Mouse (Mus musculus) CH12.LX (cell line): ENCODE measurements around the gene Dnajc8.

ENCODE experiments used
- BHLHE40 ChIP-seq: IDR thresholded peaks from 2 replicates; pipeline ENCODE4 v1.6.1; 2011; ENCODE audit warnings: mild to moderate bottlenecking, low read depth, low read length, improper control_type of control experiment
- CTCF ChIP-seq, 2 experiments: IDR thresholded peaks in 1 of 2; conservative IDR thresholded peaks in 1 of 2; 2 replicates each; pipeline ENCODE4 v1.5.1; 2011 to 2012; ENCODE audit warnings: low read depth in 2 of 2, low read length in 2 of 2, improper control_type of control experiment in 1 of 2, inconsistent platforms in 1 of 2, mild to moderate bottlenecking in 1 of 2, moderate library complexity in 1 of 2
- EP300 ChIP-seq: IDR thresholded peaks from 2 replicates; pipeline ENCODE4 v1.6.1; 2011; ENCODE audit warnings: low read length, improper control_type of control experiment
- GABPA ChIP-seq: IDR thresholded peaks from 2 replicates; pipeline ENCODE4 v1.6.1; 2012; ENCODE audit warnings: low read depth, low read length, improper control_type of control experiment, inconsistent platforms; ENCODE audit not compliant: insufficient replicate concordance
- POLR2A ChIP-seq: IDR thresholded peaks from 2 replicates; pipeline ENCODE4 v1.6.1; 2011; ENCODE audit warnings: low read depth, mild to moderate bottlenecking, improper control_type of control experiment, low read length

DNA sequence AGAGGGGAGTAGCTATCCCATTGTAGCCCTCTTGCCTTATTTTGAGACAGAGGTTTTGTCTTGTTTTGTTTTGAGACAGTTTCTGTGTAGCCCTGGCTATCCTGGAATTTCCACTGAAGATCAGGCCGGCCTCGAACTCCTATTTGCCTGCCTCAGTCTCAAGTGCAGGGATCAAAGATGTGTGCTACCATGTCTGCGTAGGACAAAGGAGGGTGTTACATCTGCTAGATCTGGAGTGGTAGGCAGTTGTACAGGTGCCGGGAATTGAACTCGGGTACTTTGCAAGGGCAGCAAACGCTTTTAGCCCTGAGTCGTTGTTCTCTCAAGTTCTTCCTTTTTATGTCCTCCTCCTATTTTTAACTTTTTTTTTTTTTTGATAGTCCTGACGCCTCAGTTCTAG lies 44.3 kb upstream of the Dnajc8 start:
- TF ChIP-seq GABPA (no peak), POLR2A (no peak), CTCF (conservative IDR thresholded peaks at IDR 0.05 in 1 of 2, IDR thresholded peaks at IDR 0.05 in 1 of 2; ENCODE audit: low read depth in 2 of 2, low read length in 2 of 2) (no peak), EP300 (no peak), BHLHE40 (no peak)
